Mouse (Mus musculus) embryonic fibroblast, embryonic 13.5 days (primary cell): ENCODE measurements around the gene Zfp36l1.

Experiments used
- CTCF ChIP-seq: IDR thresholded peaks from 2 replicates; pipeline ENCODE4 v1.5.1; 2011; ENCODE audit warnings: mild to moderate bottlenecking, control low read depth, low read length, moderate library complexity, borderline replicate concordance; ENCODE audit not compliant: insufficient read depth
- POLR2A ChIP-seq: IDR thresholded peaks from 2 replicates; pipeline ENCODE4 v1.6.1; 2011; ENCODE audit warnings: low read depth, mild to moderate bottlenecking, control low read depth, low read length, moderate library complexity

DNA sequence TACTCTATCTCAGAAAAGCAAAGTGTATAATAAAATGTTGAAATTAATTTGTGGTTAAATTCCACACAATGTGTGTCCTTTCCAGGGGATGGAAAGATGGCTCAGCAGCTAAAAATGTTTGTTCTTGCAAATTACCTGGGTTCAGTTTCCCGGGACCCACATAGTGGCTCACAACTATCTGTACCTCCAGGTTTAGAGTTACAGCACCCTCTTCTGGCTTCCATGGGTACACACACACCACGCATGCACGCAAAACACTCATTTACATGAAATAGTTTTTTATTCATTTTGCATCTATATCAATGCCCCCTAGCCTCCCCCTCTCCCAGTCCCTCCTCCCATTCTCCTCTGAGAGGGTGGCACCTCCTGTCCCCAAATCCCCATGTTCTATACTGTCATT, 49.6 kb upstream of the Zfp36l1 start:
- TF ChIP-seq POLR2A (no peak), CTCF (no peak)
